Mouse (Mus musculus) spleen, adult 2 months (tissue): ENCODE data around the gene Sdhc.

Source experiments
- CTCF ChIP-seq: fragments of 200-500 bp; IDR thresholded peaks from 2 replicates; pipeline ENCODE4 v1.5.1; 2011; ENCODE audit warnings: mild to moderate bottlenecking, inconsistent platforms; ENCODE audit not compliant: insufficient read depth, insufficient read length, insufficient replicate concordance; ENCODE audit errors: extremely low read depth
- POLR2A ChIP-seq: fragments of 200-500 bp; IDR thresholded peaks from 2 replicates; pipeline ENCODE4 v1.6.1; 2011; ENCODE audit warnings: low read depth, low read length, inconsistent platforms

GRCm38 (mm10) chr1:171179487-171180171, 29.2 kb upstream of the Sdhc start:
- TF ChIP-seq POLR2A (no peak), CTCF (no peak)
